Mouse (Mus musculus) brain, embryonic 14.5 days (tissue): Measurements from ENCODE around the gene Pomp.

Experiments
- CTCF ChIP-seq: fragments of 200-500 bp; IDR thresholded peaks from 2 replicates; pipeline ENCODE4 v1.5.1; 2012; ENCODE audit warnings: inconsistent platforms, mild to moderate bottlenecking, moderate library complexity, borderline replicate concordance; ENCODE audit not compliant: insufficient read depth, insufficient read length; ENCODE audit errors: extremely low read depth
- POLR2A ChIP-seq: fragments of 200-500 bp; IDR thresholded peaks from 2 replicates; pipeline ENCODE4 v1.6.1; 2012; ENCODE audit warnings: mild to moderate bottlenecking, inconsistent platforms, borderline replicate concordance; ENCODE audit not compliant: poor library complexity, insufficient read depth, insufficient read length, severe bottlenecking; ENCODE audit errors: extremely low read depth

DNA sequence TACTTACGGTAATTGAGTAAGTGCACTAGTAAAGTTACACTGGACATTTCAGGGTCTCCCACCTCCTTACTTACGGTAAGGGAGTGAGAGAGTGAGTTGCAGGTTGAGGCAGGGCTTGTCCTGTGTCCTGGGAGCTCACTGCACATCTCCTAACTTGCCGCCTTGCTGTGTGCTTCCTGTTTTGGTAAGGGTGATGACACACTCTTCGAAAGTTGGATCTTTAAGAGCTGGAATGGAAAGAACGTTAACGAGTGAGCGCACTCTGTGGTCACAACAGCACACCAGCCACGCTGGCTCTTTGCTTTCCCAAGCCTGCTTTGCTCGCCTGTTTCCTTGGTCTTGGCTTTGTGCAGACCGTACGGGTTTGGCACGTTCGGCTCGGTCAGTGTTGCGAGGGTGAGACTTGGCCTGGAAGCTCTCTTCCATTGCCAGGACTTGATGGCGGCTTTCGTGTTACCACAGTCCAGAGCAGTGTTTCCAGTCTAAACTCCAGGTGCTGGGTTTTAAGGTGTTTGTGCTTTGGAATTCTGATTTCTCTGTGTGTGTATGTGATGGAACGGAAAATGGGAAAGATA, 14.3 kb downstream of the Pomp start:
- TF ChIP-seq CTCF = no peak
- TF ChIP-seq POLR2A = no peak
